In genomic region chr5:118751446-118752179, GRCm38 (mm10) we compare ENCODE assay signal across 24 mouse cellular contexts.
A peak's percentile ranks its signal among the peaks of the same experiment; 100 is the strongest.
DNase-seq lines count a peak whose midpoint lies in the region; ATAC-seq and TF ChIP-seq lines count a peak whose summit lies in the region.
"Had no signal": no experiment of that assay in that cellular context is flagged by ENCODE, and none has a peak within 500 bp of the region (broad histone marks: within the 10 kb centered on the region; RNA-seq: fewer than 3 reads in every experiment).

No protein-coding gene starts in this region.

- H3K9me3 ChIP-seq in heart, postnatal 0 days (replicated peaks; ENCODE audit: control insufficient read depth, low read length) = no peaks in the 10 kb centered on the region
- H3K9me3 ChIP-seq: embryonic facial prominence, embryonic 10.5 days; forebrain, embryonic 15.5 days; heart, embryonic 13.5 days; hindbrain, embryonic 12.5 days; limb, embryonic 15.5 days; lung, embryonic 15.5 days; megakaryocyte, embryonic 14.5 days; midbrain, embryonic 13.5 days had no signal

- no peak overlapping the region for H3K4me2 ChIP-seq in heart, postnatal 0 days (ENCODE audit: low read depth, low read length)
- H3K4me2 ChIP-seq: forebrain, embryonic 15.5 days; heart, embryonic 13.5 days; hindbrain, embryonic 12.5 days; limb, embryonic 15.5 days; lung, embryonic 15.5 days; midbrain, embryonic 13.5 days had no signal

- no peaks in the 10 kb centered on the region for H3K4me1 ChIP-seq in heart, postnatal 0 days (ENCODE audit: control insufficient read depth, insufficient read depth)
- H3K4me1 ChIP-seq: embryonic facial prominence, embryonic 10.5 days; limb, embryonic 15.5 days; lung, embryonic 15.5 days; midbrain, embryonic 13.5 days had no signal

- no peak overlapping the region for H3K9ac ChIP-seq in heart, postnatal 0 days (replicated peaks; ENCODE audit: low read depth, low read length)
- H3K9ac ChIP-seq: forebrain, embryonic 15.5 days; heart, embryonic 13.5 days; hindbrain, embryonic 12.5 days; limb, embryonic 15.5 days; liver, embryonic 14.5 days; lung, embryonic 15.5 days; midbrain, embryonic 13.5 days had no signal

- H3K27ac ChIP-seq in heart, postnatal 0 days (ENCODE audit: low read depth) = no peak overlapping the region
- H3K27ac ChIP-seq: embryonic facial prominence, embryonic 10.5 days; forebrain, embryonic 15.5 days; heart, embryonic 13.5 days; hindbrain, embryonic 12.5 days; limb, embryonic 15.5 days; liver, embryonic 14.5 days; lung, embryonic 15.5 days; midbrain, embryonic 13.5 days had no signal

- H3K4me3 ChIP-seq in heart, postnatal 0 days (ENCODE audit: low read depth, low read length) = no peak overlapping the region
- H3K4me3 ChIP-seq: embryonic facial prominence, embryonic 10.5 days; forebrain, embryonic 15.5 days; heart, embryonic 13.5 days; hindbrain, embryonic 12.5 days; limb, embryonic 15.5 days; lung, embryonic 15.5 days; megakaryocyte, embryonic 14.5 days; midbrain, embryonic 13.5 days had no signal

- TF ChIP-seq CTCF in heart, postnatal 0 days (IDR thresholded peaks at IDR 0.05; ENCODE audit: low read depth) = no peak

- no peak for ATAC-seq in heart, postnatal 0 days (ENCODE audit: insufficient read depth, low read depth)
- ATAC-seq: forebrain, embryonic 15.5 days; inflammation-experienced regulatory T-cells, adult 6 months; midbrain, embryonic 13.5 days had no signal

- peaks cover 96% of the 10 kb centered on the region for H3K36me3 ChIP-seq in heart, postnatal 0 days (replicated peaks; ENCODE audit: control insufficient read depth, insufficient read depth, low read length)

- 75% methylated on average over 13 of the region's 13 CpGs for WGBS in heart, postnatal 0 days

- peak; percentile 1 for DNase-seq in heart, postnatal 0 days (ENCODE audit: low spot score)
- no peak for DNase-seq in heart, adult 8-10 months (ENCODE audit: low spot score)
- DNase-seq in kidney, adult 9 months = peak; percentile 70
- DNase-seq in kidney, postnatal 4 days = no peak
- peak; percentile 21 for DNase-seq in ZHBTc4 (ENCODE audit: low read depth, low spot score)
- DNase-seq in kidney, postnatal 14 days = peak; percentile 20
- DNase-seq in urinary bladder, postnatal 10 days (ENCODE audit: low spot score) = no peak
- DNase-seq: cerebellum, adult 8-10 months; gastrocnemius, postnatal 25 days; heart, adult 18-20 months; left cerebral cortex, postnatal 4 days; lung, postnatal 36 days; thymus, adult 18-20 months; thymus, postnatal 36 days had no signal

- no peaks in the 10 kb centered on the region for H3K27me3 ChIP-seq in heart, postnatal 0 days (ENCODE audit: control insufficient read depth, insufficient read depth, low read length)
- H3K27me3 ChIP-seq: forebrain, embryonic 15.5 days; heart, embryonic 13.5 days; hindbrain, embryonic 12.5 days; limb, embryonic 15.5 days; lung, embryonic 15.5 days; megakaryocyte, embryonic 14.5 days; midbrain, embryonic 13.5 days had no signal

- TF ChIP-seq EP300 in heart, postnatal 0 days (IDR thresholded peaks at IDR 0.05; ENCODE audit: low read depth) = no peak

Comparison
In these comparisons a context has a peak if more than half of its experiments do, and no peak if none do; other contexts are left out.
1. DNase-seq: peak in heart, postnatal 0 days (single experiment), kidney, adult 9 months (single experiment), ZHBTc4 (single experiment) and kidney, postnatal 14 days (single experiment); none in heart, adult 8-10 months (single experiment), kidney, postnatal 4 days (0 of 2) and urinary bladder, postnatal 10 days (single experiment).